Mouse (Mus musculus): ENCODE results near the gene Dpt.
A peak's percentile ranks its signal among the peaks of the same experiment; 100 is the strongest.
"Not testable (repeated sequence)": the region's sequence is repeated elsewhere in the genome, so short reads cannot be mapped to it uniquely, and the experiment has no call there.

Dpt gene

GRCm38 (mm10) chr1:164796471-164796870, at the start of gene Dpt:
Dpt (plus strand) TSS chr1:164796644.
- no peak for DNase-seq (ENCODE audit: inconsistent ontology term)

GRCm38 (mm10) chr1:164753736-164754135, 42.7 kb upstream of the Dpt start:
- DNase-seq (ENCODE audit: inconsistent ontology term) = no peak

- DNase-seq (ENCODE audit: inconsistent ontology term) = no peak
These were observed 40.8 kb upstream of the Dpt start for GRCm38 (mm10) chr1:164755671-164756070.

GRCm38 (mm10) chr1:164756951-164757350, 39.5 kb upstream of the Dpt start:
- DNase-seq (ENCODE audit: inconsistent ontology term) = peak; percentile 12

GRCm38 (mm10) chr1:164758401-164758800, 38.0 kb upstream of the Dpt start:
- DNase-seq (ENCODE audit: inconsistent ontology term) = no peak

- no peak for DNase-seq (ENCODE audit: inconsistent ontology term)
These were observed 34.2 kb upstream of the Dpt start for GRCm38 (mm10) chr1:164762276-164762675.

GRCm38 (mm10) chr1:164766646-164767045, 29.8 kb upstream of the Dpt start:
- no peak for DNase-seq (ENCODE audit: inconsistent ontology term)

GRCm38 (mm10) chr1:164770611-164771010, 25.8 kb upstream of the Dpt start:
- DNase-seq (ENCODE audit: inconsistent ontology term) = peak; percentile 74

GRCm38 (mm10) chr1:164780851-164781510, 15.5 kb upstream of the Dpt start:
- DNase-seq (ENCODE audit: inconsistent ontology term) = peak; percentile 41

GRCm38 (mm10) chr1:164786165-164786564, 10.3 kb upstream of the Dpt start:
- no peak for DNase-seq (ENCODE audit: inconsistent ontology term)

- no peak for DNase-seq (ENCODE audit: inconsistent ontology term)
These were observed 8.7 kb upstream of the Dpt start for GRCm38 (mm10) chr1:164787771-164788170.

- DNase-seq (ENCODE audit: inconsistent ontology term) = no peak
These were observed 8.2 kb upstream of the Dpt start for GRCm38 (mm10) chr1:164788292-164788691.

GRCm38 (mm10) chr1:164790296-164790695, 6.1 kb upstream of the Dpt start:
- not testable (repeated sequence) for DNase-seq (ENCODE audit: inconsistent ontology term)

GRCm38 (mm10) chr1:164793049-164793448, 3.4 kb upstream of the Dpt start:
- DNase-seq (ENCODE audit: inconsistent ontology term) = no peak

- DNase-seq (ENCODE audit: inconsistent ontology term) = no peak
These were observed 1.4 kb downstream of the Dpt start for GRCm38 (mm10) chr1:164797746-164798285.

GRCm38 (mm10) chr1:164798471-164798922, 2.1 kb downstream of the Dpt start:
- DNase-seq (ENCODE audit: inconsistent ontology term) = peak; percentile 89

GRCm38 (mm10) chr1:164799161-164799560, 2.7 kb downstream of the Dpt start:
- no peak for DNase-seq (ENCODE audit: inconsistent ontology term)

GRCm38 (mm10) chr1:164804277-164804676, 7.8 kb downstream of the Dpt start:
- DNase-seq (ENCODE audit: inconsistent ontology term) = no peak

GRCm38 (mm10) chr1:164804751-164805435, 8.4 kb downstream of the Dpt start:
- DNase-seq (ENCODE audit: inconsistent ontology term) = no peak

GRCm38 (mm10) chr1:164809371-164809770, 12.9 kb downstream of the Dpt start:
- peak; percentile 61 for DNase-seq (ENCODE audit: inconsistent ontology term)

GRCm38 (mm10) chr1:164811296-164811695, 14.9 kb downstream of the Dpt start:
- DNase-seq (ENCODE audit: inconsistent ontology term) = peak; percentile 72

GRCm38 (mm10) chr1:164814243-164814642, 17.8 kb downstream of the Dpt start:
- DNase-seq (ENCODE audit: inconsistent ontology term) = peak; percentile 65

- no peak for DNase-seq (ENCODE audit: inconsistent ontology term)
These were observed 18.9 kb downstream of the Dpt start for GRCm38 (mm10) chr1:164815330-164815729.
